Mouse (Mus musculus) thymus, adult 2 months (tissue): ENCODE results near the gene Tgm1. TPM values are rescaled to one million over a fixed set of nuclear protein-coding genes. Genes with fewer than 3 reads are reported as not detected.
A peak's percentile ranks its signal among the peaks of the same experiment; 100 is the strongest.
"Not testable (repeated sequence)": the region's sequence is repeated elsewhere in the genome, so short reads cannot be mapped to it uniquely, and the experiment has no call there.

Experiments
- DNase-seq: peaks from one replicate; pipeline ENCODE4 v3.0.0; 2021
- H3K27ac ChIP-seq: fragments of 200-500 bp; 2 replicates; pipeline ENCODE4 v1.5.1; 2012; ENCODE audit warnings: low read length, control low read depth; ENCODE audit not compliant: control insufficient read depth, insufficient read depth
- H3K27me3 ChIP-seq: fragments of 200-500 bp; 2 replicates; pipeline ENCODE4 v1.6.1; 2012; ENCODE audit warnings: mild to moderate bottlenecking, low read length, moderate library complexity, mixed read lengths; ENCODE audit not compliant: control insufficient read depth, insufficient read depth
- H3K36me3 ChIP-seq: fragments of 200-500 bp; 2 replicates; pipeline ENCODE4 v1.6.1; 2012; ENCODE audit warnings: mild to moderate bottlenecking, low read length, moderate library complexity; ENCODE audit not compliant: control insufficient read depth, insufficient read depth
- H3K4me1 ChIP-seq: fragments of 200-500 bp; replicated peaks from 2 replicates; pipeline ENCODE4 v1.6.1; 2012; ENCODE audit warnings: low read length; ENCODE audit not compliant: control insufficient read depth, insufficient read depth
- H3K4me3 ChIP-seq: fragments of 200-500 bp; 2 replicates; pipeline ENCODE4 v1.5.1; 2012; ENCODE audit warnings: mild to moderate bottlenecking, low read length, control low read depth, moderate library complexity; ENCODE audit not compliant: control insufficient read depth, insufficient read depth
- CTCF ChIP-seq: fragments of 200-500 bp; IDR thresholded peaks from 2 replicates; pipeline ENCODE4 v1.5.1; 2012; ENCODE audit warnings: mild to moderate bottlenecking, control low read depth, low read length, moderate library complexity, borderline replicate concordance; ENCODE audit not compliant: control insufficient read depth, poor library complexity, insufficient read depth; ENCODE audit errors: extremely low read depth
- POLR2A ChIP-seq: fragments of 200-500 bp; IDR thresholded peaks from 2 replicates; pipeline ENCODE4 v1.6.1; 2012; ENCODE audit warnings: mild to moderate bottlenecking, low read length, control low read depth, moderate library complexity; ENCODE audit not compliant: control insufficient read depth, poor library complexity, insufficient read depth; ENCODE audit errors: extremely low read depth
- WGBS: fragments of 180-500 bp; shearing (Covaris S2); methylation state at CpG from one replicate; pipeline ENCODE4 v1.1.7; 2018; 5-methylcytosine and 5-hydroxymethylcytosine counted together
- polyA plus RNA-seq: library from polyadenylated mRNA; depleted of rRNA; stranded (reverse); fragments of >200 nt; gene quantifications from 2 replicates; pipeline ENCODE4 v1.2.3, GENCODE M21; 2012; rRNA removed

The Tgm1 gene
- polyA plus RNA-seq = 7.2 and 8.2 TPM in 2 replicates

GRCm38 (mm10) chr14:55713729-55714122, at the start of gene Tgm1:
Gene Tgm1, minus strand, starts transcription at chr14:55713926.
- H3K27ac ChIP-seq = no peak within 1 kb of the TSS
- WGBS = 41% methylated on average over 4 of the region's 4 CpGs
- TF ChIP-seq CTCF (no peak), POLR2A (no peak)
- H3K36me3 ChIP-seq = 0 out of 2 replicates have a peak, but pooled peaks cover 3% of the 10 kb centered on the region
- 0 out of 2 replicates have a peak, but pooled peaks cover 5% of the 10 kb centered on the region for H3K4me1 ChIP-seq
- no peak for DNase-seq
- no peaks in the 10 kb centered on the region for H3K27me3 ChIP-seq
- H3K4me3 ChIP-seq = no peak within 1 kb of the TSS

GRCm38 (mm10) chr14:55763166-55763565, 49.4 kb upstream of the Tgm1 start:
- WGBS = 40% methylated on average over 7 of the region's 7 CpGs
- Histone ChIP-seq H3K4me3 (no peak overlapping the region), H3K27ac (no peak overlapping the region), H3K4me1 (peaks cover 3% of the 10 kb centered on the region; the same call in 1 of the 2 replicates), H3K27me3 (peaks cover 14% of the 10 kb centered on the region; the same call in 1 of the 2 replicates), H3K36me3 (no peaks in the 10 kb centered on the region)
- no peak for DNase-seq
- TF ChIP-seq CTCF (no peak), POLR2A (no peak)

- no peaks in the 10 kb centered on the region; the same call in 1 of the 2 replicates for H3K4me1 ChIP-seq
- no peak overlapping the region for H3K27ac ChIP-seq
Measured at GRCm38 (mm10) chr14:55762001-55762821, 48.5 kb upstream of the Tgm1 start.

GRCm38 (mm10) chr14:55761163-55761562, 47.4 kb upstream of the Tgm1 start, which contains the start of gene Ltb4r2:
Gene Ltb4r2, plus strand, starts transcription at chr14:55761428.
- H3K27ac ChIP-seq = no peak within 1 kb of the TSS
- WGBS = 88% methylated on average over 6 of the region's 6 CpGs
- no peaks in the 10 kb centered on the region; the same call in 1 of the 2 replicates for H3K4me1 ChIP-seq

More at GRCm38 (mm10) chr14:55762001-55762821, 48.5 kb upstream of the Tgm1 start:
- WGBS = 6% methylated on average over 77 of the region's 77 CpGs
- Histone ChIP-seq H3K36me3 (no peaks in the 10 kb centered on the region), H3K4me3 (peak overlapping the region; percentile 44), H3K27me3 (peaks cover 14% of the 10 kb centered on the region; the same call in 1 of the 2 replicates)
- no peak for DNase-seq
- TF ChIP-seq CTCF (peak; percentile 59; the same call in 1 of the 2 replicates), POLR2A (no peak)

GRCm38 (mm10) chr14:55760156-55760555, 46.4 kb upstream of the Tgm1 start:
- not testable (repeated sequence) for H3K27ac ChIP-seq, H3K4me1 ChIP-seq, H3K36me3 ChIP-seq, H3K4me3 ChIP-seq
- peaks cover 14% of the 10 kb centered on the region; the same call in 1 of the 2 replicates for H3K27me3 ChIP-seq
- under 1% methylated on average over 6 of the region's 6 CpGs for WGBS
- peak; percentile 70; the same call in 1 of the 2 replicates for TF ChIP-seq CTCF
- peak; percentile 81 for DNase-seq

More at GRCm38 (mm10) chr14:55761163-55761562, 47.4 kb upstream of the Tgm1 start, which contains the start of gene Ltb4r2:
- no peak for DNase-seq
- peak within 1 kb of the TSS; percentile 44 for H3K4me3 ChIP-seq
- TF ChIP-seq POLR2A = no peak
- TF ChIP-seq CTCF = no peak
- H3K36me3 ChIP-seq = no peaks in the 10 kb centered on the region
- H3K27me3 ChIP-seq = peaks cover 14% of the 10 kb centered on the region; the same call in 1 of the 2 replicates

GRCm38 (mm10) chr14:55758363-55758784, 44.6 kb upstream of the Tgm1 start, which contains the start of gene Cideb:
Gene Cideb, minus strand, starts transcription at chr14:55758458.
- TF ChIP-seq POLR2A (no peak), CTCF (no peak)
- no peaks in the 10 kb centered on the region; the same call in 1 of the 2 replicates for H3K4me1 ChIP-seq
- DNase-seq = peak; percentile 18
- no peak within 1 kb of the TSS for H3K27ac ChIP-seq
- H3K36me3 ChIP-seq = peaks cover 20% of the 10 kb centered on the region
- H3K4me3 ChIP-seq = no peak within 1 kb of the TSS
- peaks cover 9% of the 10 kb centered on the region; the same call in 1 of the 2 replicates for H3K27me3 ChIP-seq
- WGBS = 24% methylated on average over 8 of the region's 8 CpGs

- Histone ChIP-seq H3K4me3 (no peak overlapping the region), H3K27me3 (peaks cover 8% of the 10 kb centered on the region; the same call in 1 of the 2 replicates), H3K27ac (no peak overlapping the region), H3K4me1 (no peaks in the 10 kb centered on the region; the same call in 1 of the 2 replicates), H3K36me3 (peaks cover 28% of the 10 kb centered on the region)
- TF ChIP-seq CTCF = no peak
- no peak for TF ChIP-seq POLR2A
- no peak for DNase-seq
- 78% methylated on average over 6 of the region's 6 CpGs for WGBS
Measured at GRCm38 (mm10) chr14:55757566-55757965, 43.8 kb upstream of the Tgm1 start.
